In the genomic region with DNA sequence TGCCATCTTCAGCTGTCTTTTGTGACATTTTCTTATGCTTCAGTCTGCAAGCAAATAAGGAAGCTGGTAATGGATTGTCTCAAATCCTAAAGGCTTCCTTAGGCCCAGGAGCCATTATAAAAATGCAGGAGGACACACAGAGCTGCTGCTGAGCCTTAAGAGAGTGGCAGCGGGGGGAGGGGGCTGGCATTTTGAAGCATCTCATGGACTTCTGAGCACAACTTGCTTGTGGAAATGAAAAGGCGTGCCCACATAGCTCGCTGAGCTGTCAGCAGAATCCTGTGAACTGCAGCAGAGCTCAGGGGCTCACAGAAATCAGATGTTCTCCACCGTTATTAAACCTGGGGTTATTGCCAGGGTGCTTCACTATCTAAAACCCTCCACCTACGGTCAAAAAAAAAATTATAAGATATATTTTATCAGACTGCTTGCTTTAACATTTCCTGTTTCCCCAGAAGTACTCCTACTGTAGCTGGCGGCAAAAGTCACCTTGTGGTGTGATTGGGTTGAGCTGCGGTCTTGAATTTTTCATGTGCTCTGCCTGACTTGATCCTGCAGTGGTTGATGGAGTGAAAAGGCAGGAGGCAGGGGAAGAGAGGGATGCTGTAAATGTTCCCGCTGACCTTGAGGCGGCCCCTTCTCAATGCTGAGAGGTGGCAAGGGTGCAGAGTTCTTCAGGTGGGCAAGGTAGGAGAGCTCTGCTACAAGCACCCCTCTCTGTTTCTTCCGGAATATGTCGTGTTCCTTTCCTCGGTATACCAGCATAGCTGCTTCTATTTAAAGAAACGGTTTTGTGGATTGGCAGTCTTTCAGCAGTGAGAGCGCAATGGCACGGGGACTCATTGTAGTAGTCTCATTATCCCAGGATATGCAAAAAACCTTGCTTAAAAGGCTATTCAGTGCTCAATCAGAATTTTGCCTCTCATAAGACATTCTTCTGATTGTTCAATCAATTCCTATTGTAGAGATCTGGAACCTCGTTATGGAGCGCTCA, we compare ENCODE assay signal across 13 mouse cellular contexts.
DNase-seq lines count a peak whose midpoint lies in the region; ATAC-seq and TF ChIP-seq lines count a peak whose summit lies in the region.
"Had no signal": no experiment of that assay in that cellular context is flagged by ENCODE, and none has a peak within 500 bp of the region (broad histone marks: within the 10 kb centered on the region; RNA-seq: fewer than 3 reads in every experiment).

No protein-coding gene starts in this region.

- no peak for TF ChIP-seq POLR2A in heart, adult 2 months (IDR thresholded peaks at IDR 0.05; ENCODE audit: insufficient read depth, low read depth, low read length)

- no peaks in the 10 kb centered on the region for H3K79me2 ChIP-seq in heart, adult 2 months (replicated peaks; ENCODE audit: control insufficient read depth, insufficient read depth, low read length)

- H3K9me3 ChIP-seq in heart, embryonic 14.5 days (ENCODE audit: control insufficient read depth, low read length): no peaks in the 10 kb centered on the region
- H3K9me3 ChIP-seq in hindbrain, embryonic 16.5 days (ENCODE audit: control insufficient read depth, low read length): no peaks in the 10 kb centered on the region
- H3K9me3 ChIP-seq: embryonic facial prominence, embryonic 13.5 days; kidney, embryonic 15.5 days; liver, embryonic 12.5 days; midbrain, embryonic 12.5 days had no signal

- H3K4me2 ChIP-seq in heart, embryonic 14.5 days (ENCODE audit: low read length): peak overlapping the region; percentile 54
- H3K4me2 ChIP-seq in hindbrain, embryonic 16.5 days (ENCODE audit: low read length): peak overlapping the region; percentile 13
- H3K4me2 ChIP-seq: embryonic facial prominence, embryonic 13.5 days; kidney, embryonic 15.5 days; liver, embryonic 12.5 days; midbrain, embryonic 12.5 days had no signal

- DNase-seq in cerebellum, postnatal 14 days: peak; percentile 34 to 54
- no peak for DNase-seq in cerebellum, adult 11 months
- no peak for DNase-seq in heart, adult 2 months
- DNase-seq in brain, adult 2 months (ENCODE audit: low read depth, low spot score): peak; percentile 47
- DNase-seq in urinary bladder, postnatal 25 days (ENCODE audit: low spot score): no peak

- TF ChIP-seq EP300 in heart, adult 2 months (IDR thresholded peaks at IDR 0.05; ENCODE audit: insufficient read depth, low read depth, low read length): no peak

- no peaks in the 10 kb centered on the region for H3K27me3 ChIP-seq in heart, embryonic 14.5 days (ENCODE audit: control insufficient read depth, insufficient read depth, low read length)
- no peaks in the 10 kb centered on the region for H3K27me3 ChIP-seq in heart, adult 2 months (ENCODE audit: control insufficient read depth, insufficient read depth, low read length)
- no peaks in the 10 kb centered on the region for H3K27me3 ChIP-seq in hindbrain, embryonic 16.5 days (replicated peaks; ENCODE audit: control insufficient read depth, insufficient read depth, low read length)
- H3K27me3 ChIP-seq: embryonic facial prominence, embryonic 13.5 days; kidney, embryonic 15.5 days; liver, embryonic 12.5 days; midbrain, embryonic 12.5 days had no signal

- H3K9ac ChIP-seq in heart, embryonic 14.5 days (ENCODE audit: low read length): peak overlapping the region; percentile 44
- no peak overlapping the region for H3K9ac ChIP-seq in heart, adult 2 months (ENCODE audit: low read depth, low read length)
- no peak overlapping the region for H3K9ac ChIP-seq in hindbrain, embryonic 16.5 days (ENCODE audit: low read depth, low read length)
- H3K9ac ChIP-seq: embryonic facial prominence, embryonic 13.5 days; kidney, embryonic 15.5 days; liver, embryonic 12.5 days; midbrain, embryonic 12.5 days had no signal

- 33% methylated on average over 17 of the region's 17 CpGs for WGBS in heart, embryonic 14.5 days
- 50% methylated on average over 17 of the region's 17 CpGs for WGBS in heart, adult 2 months
- 50% methylated on average over 17 of the region's 17 CpGs for WGBS in hindbrain, embryonic 16.5 days

- ATAC-seq in heart, embryonic 14.5 days (ENCODE audit: insufficient number of reproducible peaks, insufficient read depth, low FRiP score, low read depth): no peak
- ATAC-seq in hindbrain, embryonic 16.5 days: peak; percentile 62; the same call in 1 of the 2 replicates
- ATAC-seq in megakaryocyte-erythroid progenitor cell, adult 5-6 weeks (replicated peaks; ENCODE audit: low FRiP score, low TSS enrichment, poor library complexity, severe bottlenecking): no peak
- ATAC-seq: liver, embryonic 12.5 days; lung, postnatal 0 days had no signal

- H3K36me3 ChIP-seq in heart, embryonic 14.5 days (ENCODE audit: control insufficient read depth, insufficient read depth, low read length): no peaks in the 10 kb centered on the region
- no peaks in the 10 kb centered on the region for H3K36me3 ChIP-seq in heart, adult 2 months (ENCODE audit: control insufficient read depth, insufficient read depth, low read length)
- no peaks in the 10 kb centered on the region for H3K36me3 ChIP-seq in hindbrain, embryonic 16.5 days (ENCODE audit: control insufficient read depth, insufficient read depth, low read length)
- H3K36me3 ChIP-seq: embryonic facial prominence, embryonic 13.5 days; kidney, embryonic 15.5 days; liver, embryonic 12.5 days; midbrain, embryonic 12.5 days had no signal

- intact Hi-C loops in heart, adult 2 months (cut with DNase I): no loop called here

- no peak for TF ChIP-seq CTCF in heart, adult 2 months (IDR thresholded peaks at IDR 0.05)

- H3K27ac ChIP-seq in heart, embryonic 14.5 days (replicated peaks in 1 of 2; ENCODE audit: control insufficient read depth in 1 of 2, insufficient read depth in 1 of 2, low read depth in 2 of 2, low read length in 2 of 2): peak overlapping the region; percentile 58 to 85
- no peak overlapping the region for H3K27ac ChIP-seq in heart, adult 2 months
- H3K27ac ChIP-seq in hindbrain, embryonic 16.5 days (ENCODE audit: low read depth, low read length): peak overlapping the region; percentile 53
- H3K27ac ChIP-seq: embryonic facial prominence, embryonic 13.5 days; kidney, embryonic 15.5 days; liver, embryonic 12.5 days; midbrain, embryonic 12.5 days had no signal

- peaks cover 6 to 14% of the 10 kb centered on the region in 2 experiments; a peak in 3 of 4 replicates for H3K4me1 ChIP-seq in heart, embryonic 14.5 days (ENCODE audit: control insufficient read depth in 2 of 2, insufficient read depth in 2 of 2, low read length in 2 of 2)
- H3K4me1 ChIP-seq in heart, adult 2 months (ENCODE audit: control insufficient read depth, insufficient read depth, low read length): no peaks in the 10 kb centered on the region
- H3K4me1 ChIP-seq in hindbrain, embryonic 16.5 days (ENCODE audit: control insufficient read depth, insufficient read depth, low read depth, low read length): peaks cover 3% of the 10 kb centered on the region
- H3K4me1 ChIP-seq: liver, embryonic 12.5 days had no signal

- H3K4me3 ChIP-seq in heart, embryonic 14.5 days (ENCODE audit: control insufficient read depth in 1 of 2, insufficient read depth in 1 of 2, low read depth in 1 of 2, low read length in 2 of 2): peak overlapping the region; percentile 22 to 28
- H3K4me3 ChIP-seq in heart, adult 2 months: no peak overlapping the region
- no peak overlapping the region for H3K4me3 ChIP-seq in hindbrain, embryonic 16.5 days (ENCODE audit: low read length)
- H3K4me3 ChIP-seq: embryonic facial prominence, embryonic 13.5 days; kidney, embryonic 15.5 days; liver, embryonic 12.5 days; midbrain, embryonic 12.5 days had no signal

Comparison
In these comparisons a context has a peak if more than half of its experiments do, and no peak if none do; other contexts are left out.
1. DNase-seq: peak in cerebellum, postnatal 14 days (2 of 2) and brain, adult 2 months (single experiment); none in cerebellum, adult 11 months (single experiment), heart, adult 2 months (0 of 2) and urinary bladder, postnatal 25 days (single experiment).
2. H3K4me3 ChIP-seq: peak in heart, embryonic 14.5 days (2 of 2); none in heart, adult 2 months (single experiment) and hindbrain, embryonic 16.5 days (single experiment).